Mouse (Mus musculus): ENCODE measurements around the gene Lrmp. TPM values are rescaled to one million over a fixed set of nuclear protein-coding genes. Genes with fewer than 3 reads are reported as not detected.
"Not testable (repeated sequence)": the region's sequence is repeated elsewhere in the genome, so short reads cannot be mapped to it uniquely, and the experiment has no call there.

The Lrmp gene
- 1 to 10 TPM; 3.9 to 5.8 TPM for total RNA-seq (2021)

- no peak for DNase-seq (ENCODE audit: extremely low spot score in 1 of 2, low spot score in 1 of 2)
Measured at GRCm38 (mm10) chr6:145115476-145116097, at the start of gene Lrmp. Lrmp (plus strand) TSS chr6:145115653.

DNA sequence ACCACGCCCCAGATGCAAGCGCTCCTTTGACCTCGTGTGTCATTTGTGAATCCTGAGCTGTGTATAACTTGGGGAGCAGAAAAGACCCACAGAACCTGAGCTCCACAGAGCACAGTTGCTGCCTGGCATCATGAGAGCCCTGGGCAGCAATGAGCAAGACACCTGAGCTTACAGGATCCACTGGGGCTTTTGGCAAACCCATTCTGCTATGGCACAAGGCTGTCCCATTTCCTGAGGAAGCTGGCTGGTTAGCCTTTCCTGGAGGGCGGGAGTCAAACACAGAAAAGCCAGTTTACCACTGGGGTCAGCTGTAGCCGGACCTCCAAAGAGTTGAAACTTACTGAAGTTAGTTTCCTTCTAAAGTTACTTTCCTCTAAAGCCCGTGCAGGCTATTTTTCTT, 49.0 kb upstream of the Lrmp start:
- no peak for DNase-seq (ENCODE audit: extremely low spot score in 1 of 2, low spot score in 1 of 2)

- no peak for DNase-seq (ENCODE audit: extremely low spot score in 1 of 2, low spot score in 1 of 2)
Measured at GRCm38 (mm10) chr6:145067679-145068078, 47.8 kb upstream of the Lrmp start.

DNA sequence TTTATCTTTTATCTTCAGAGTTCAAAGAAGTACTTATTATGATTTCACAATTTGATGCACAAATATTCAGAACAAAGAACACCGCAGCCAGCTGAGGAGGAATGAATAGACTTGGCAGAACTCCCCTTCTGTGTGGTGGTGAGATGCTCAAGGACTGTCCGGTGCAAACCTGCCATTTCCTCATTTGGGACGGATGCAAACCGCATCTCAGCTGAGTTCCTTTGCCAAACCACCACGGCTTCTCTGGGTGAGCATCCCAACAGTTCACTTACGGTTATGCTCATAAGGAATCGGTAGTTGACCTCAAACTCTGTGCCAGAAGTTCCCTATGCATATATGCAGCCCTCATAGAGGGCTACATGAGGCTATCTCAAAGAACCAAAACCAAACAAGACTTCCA, 46.1 kb upstream of the Lrmp start:
- DNase-seq (ENCODE audit: extremely low spot score in 1 of 2, low spot score in 1 of 2) = no peak

- no peak for DNase-seq (ENCODE audit: extremely low spot score in 1 of 2, low spot score in 1 of 2)
Measured at GRCm38 (mm10) chr6:145069921-145070320, 45.5 kb upstream of the Lrmp start.

DNA sequence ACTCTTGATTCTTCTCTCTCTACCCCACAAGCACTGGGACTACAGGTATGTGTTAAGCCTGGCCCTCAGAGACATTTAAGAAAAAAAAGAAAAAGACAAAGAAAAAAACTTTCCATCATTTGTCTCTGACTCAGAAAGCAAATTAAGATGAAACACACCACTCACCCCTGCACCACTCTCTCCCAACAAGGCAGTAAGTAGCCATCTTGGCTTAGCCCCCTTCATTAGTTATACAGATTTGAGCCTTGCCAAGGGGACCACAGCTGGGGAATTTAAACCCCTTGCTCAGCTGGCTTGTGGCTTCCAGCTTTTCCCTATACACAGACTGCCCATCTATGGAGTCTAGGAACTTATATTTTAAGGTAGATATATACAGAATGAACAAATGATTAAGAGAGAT, 41.0 kb upstream of the Lrmp start:
- DNase-seq (ENCODE audit: extremely low spot score in 1 of 2, low spot score in 1 of 2) = no peak

DNA sequence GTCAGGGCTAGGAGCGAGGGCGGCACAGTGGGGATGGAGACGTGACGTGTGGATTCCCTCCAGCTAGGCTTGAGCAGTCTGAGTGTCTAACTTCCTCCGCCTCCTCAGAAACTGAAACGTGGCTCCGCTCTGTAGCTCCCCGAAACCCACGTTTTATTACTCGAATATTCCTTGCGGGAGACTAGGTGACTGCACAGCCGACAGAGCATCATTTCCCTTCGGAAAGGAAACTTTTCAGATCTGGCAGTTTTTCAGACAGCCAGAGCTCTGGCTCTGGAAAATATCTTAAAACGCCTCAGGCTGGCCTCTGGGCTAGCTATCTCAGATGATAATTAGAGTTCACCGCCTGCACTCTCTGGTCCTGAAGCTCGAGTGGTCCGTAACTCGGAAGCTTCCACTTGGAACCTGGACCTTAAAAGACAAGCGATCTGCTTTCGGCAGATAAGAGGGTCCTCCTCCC, 40.3 kb upstream of the Lrmp start:
- peak in 1 of 2 experiments; percentile 12 for DNase-seq (ENCODE audit: extremely low spot score in 1 of 2, low spot score in 1 of 2)

GRCm38 (mm10) chr6:145075548-145076224, 39.8 kb upstream of the Lrmp start, which contains the start of gene Bcat1:
Bcat1 (minus strand) TSS chr6:145076184.
- DNase-seq (ENCODE audit: extremely low spot score in 1 of 2, low spot score in 1 of 2) = peak; percentile 16 to 19

- DNase-seq (ENCODE audit: extremely low spot score in 1 of 2, low spot score in 1 of 2) = no peak
Measured at GRCm38 (mm10) chr6:145076286-145076685, 39.2 kb upstream of the Lrmp start.

DNA sequence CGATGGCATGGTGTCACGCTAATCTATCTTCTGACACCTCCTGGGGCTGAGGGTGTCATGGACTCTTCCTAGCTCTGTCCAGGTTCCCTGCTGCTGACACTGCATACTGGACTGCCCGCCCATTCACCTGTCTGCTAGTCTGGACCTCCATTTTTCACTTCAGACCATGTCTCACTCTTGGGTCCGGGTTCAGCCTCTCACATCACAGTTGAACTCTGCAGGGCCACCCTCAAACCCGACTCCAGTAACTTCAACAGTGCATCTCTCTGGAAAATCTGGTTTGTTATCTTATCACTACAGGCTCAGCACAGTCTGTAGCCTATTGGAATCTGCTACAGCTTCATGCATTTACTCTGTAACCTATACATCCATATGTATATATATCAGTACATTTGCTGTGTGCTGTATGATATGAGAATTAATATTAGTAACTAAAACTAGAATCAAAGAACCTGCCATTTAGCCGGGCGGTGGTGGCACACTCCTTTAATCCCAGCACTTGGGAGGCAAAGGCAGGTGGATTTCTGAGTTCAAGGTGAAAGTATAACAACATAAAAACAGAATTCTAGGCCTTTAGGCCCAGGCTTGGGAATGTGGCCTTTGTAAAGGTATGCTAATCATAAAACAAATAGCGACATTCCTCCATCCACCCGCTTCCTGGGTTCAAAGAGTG, 36.2 kb upstream of the Lrmp start:
- no peak for DNase-seq (ENCODE audit: extremely low spot score in 1 of 2, low spot score in 1 of 2)

- no peak for DNase-seq (ENCODE audit: extremely low spot score in 1 of 2, low spot score in 1 of 2)
Measured at GRCm38 (mm10) chr6:145081721-145082120, 33.7 kb upstream of the Lrmp start.

GRCm38 (mm10) chr6:145084343-145085117, 30.9 kb upstream of the Lrmp start:
- DNase-seq (ENCODE audit: extremely low spot score in 1 of 2, low spot score in 1 of 2) = no peak

DNA sequence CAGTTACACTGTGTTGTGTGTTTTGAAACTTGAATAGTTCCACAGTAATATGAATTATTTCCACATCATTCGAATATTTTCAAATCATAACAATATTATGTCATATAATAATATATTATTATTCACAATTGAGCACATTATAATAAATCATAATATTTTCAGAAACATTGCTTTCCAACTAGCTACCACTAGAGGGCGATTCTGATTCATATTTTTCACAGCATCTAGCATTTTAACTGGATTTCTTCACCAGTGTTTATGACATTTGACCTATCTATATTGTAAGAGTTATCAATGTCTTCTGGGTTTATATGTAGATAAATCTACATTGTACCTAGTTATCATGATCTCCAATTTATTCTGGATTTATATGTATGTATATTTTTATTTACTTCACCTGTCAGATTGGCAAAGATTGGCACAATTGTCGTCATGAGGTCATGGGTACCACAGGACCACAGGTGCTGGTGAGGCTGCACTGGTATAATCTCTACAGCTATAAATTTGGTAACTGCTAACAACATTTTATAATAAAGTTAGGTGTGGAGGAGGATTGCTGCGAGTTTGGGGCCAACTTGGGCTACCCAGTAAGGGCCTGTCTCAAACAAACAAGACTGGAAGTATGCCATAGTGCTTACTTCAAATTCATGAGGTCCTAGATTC, 26.9 kb upstream of the Lrmp start:
- DNase-seq (ENCODE audit: extremely low spot score in 1 of 2, low spot score in 1 of 2) = no peak

- no peak for DNase-seq (ENCODE audit: extremely low spot score in 1 of 2, low spot score in 1 of 2)
Measured at GRCm38 (mm10) chr6:145089373-145089772, 26.1 kb upstream of the Lrmp start.

DNA sequence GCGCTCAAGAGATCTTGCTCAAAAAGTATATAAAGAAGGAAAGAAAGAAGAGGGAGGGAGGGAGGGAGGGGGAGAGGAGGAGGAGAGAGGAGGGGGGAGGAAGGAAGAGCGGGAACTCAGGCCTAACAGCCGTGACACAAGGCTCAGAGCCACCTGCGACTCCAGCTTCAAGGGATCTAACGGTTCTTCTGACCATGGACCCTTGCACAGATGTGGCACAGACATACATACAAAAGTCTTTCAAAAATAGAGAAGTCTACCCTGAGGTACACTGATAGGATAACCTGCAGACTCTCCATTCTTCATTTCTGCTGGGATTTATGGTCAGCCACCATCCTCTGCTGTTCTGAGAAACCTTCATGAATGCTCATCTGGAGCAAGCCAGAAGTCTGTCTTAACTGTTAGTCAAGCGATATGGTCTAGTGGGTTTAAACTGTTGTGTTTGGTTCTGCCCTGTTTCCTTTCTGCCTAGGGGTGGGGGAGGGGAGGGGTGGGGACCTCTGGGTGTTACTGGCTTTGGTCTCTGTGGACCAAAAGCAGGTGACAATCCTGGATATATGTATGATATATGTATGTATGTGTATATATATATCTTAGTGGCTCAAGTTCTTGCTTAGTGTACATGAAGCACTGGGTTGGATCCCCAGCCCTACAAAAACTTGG, 25.1 kb upstream of the Lrmp start:
- no peak for DNase-seq (ENCODE audit: extremely low spot score in 1 of 2, low spot score in 1 of 2)

DNA sequence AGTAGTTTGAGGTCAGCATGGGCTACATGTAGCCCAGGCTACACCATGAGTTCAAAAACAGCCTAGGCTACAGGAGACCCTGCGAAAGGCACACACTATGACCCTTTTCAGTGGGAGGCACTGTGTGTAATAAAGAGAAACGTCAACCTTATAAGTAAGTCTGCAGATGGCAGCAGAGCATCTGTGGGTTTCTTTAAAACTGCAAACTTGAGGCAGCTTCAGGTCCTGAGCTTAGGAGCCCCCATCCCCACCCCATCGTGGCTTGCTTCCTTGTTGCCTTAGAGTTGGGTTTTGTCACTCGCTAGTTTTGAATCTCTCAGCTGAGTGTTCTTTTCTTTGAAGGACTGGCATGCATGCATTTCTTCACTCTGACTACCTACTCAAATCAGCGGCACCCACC, 24.5 kb upstream of the Lrmp start:
- DNase-seq (ENCODE audit: extremely low spot score in 1 of 2, low spot score in 1 of 2) = no peak

DNA sequence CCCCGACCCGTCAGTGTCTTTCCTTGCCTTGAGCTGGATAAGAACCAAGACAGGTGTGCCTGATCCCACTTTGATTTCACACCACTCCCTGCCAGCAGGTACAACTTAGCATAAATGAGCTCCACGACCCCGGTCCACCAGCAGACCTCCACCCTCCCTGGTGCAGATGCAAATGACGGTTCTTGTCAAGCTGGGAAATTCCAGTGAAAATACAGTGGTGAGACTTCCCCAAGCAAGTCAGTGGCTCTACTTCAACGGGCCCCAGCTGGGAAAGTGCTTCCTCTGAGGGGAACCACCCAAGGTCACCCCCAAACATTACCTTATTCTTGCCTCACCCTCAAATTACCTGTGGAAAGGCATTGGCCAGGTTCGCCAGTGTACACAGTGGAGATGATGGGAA, 23.5 kb upstream of the Lrmp start:
- no peak for DNase-seq (ENCODE audit: extremely low spot score in 1 of 2, low spot score in 1 of 2)

- not testable (repeated sequence) for DNase-seq (ENCODE audit: extremely low spot score in 1 of 2, low spot score in 1 of 2)
Measured at GRCm38 (mm10) chr6:145093038-145093622, 22.3 kb upstream of the Lrmp start.

DNA sequence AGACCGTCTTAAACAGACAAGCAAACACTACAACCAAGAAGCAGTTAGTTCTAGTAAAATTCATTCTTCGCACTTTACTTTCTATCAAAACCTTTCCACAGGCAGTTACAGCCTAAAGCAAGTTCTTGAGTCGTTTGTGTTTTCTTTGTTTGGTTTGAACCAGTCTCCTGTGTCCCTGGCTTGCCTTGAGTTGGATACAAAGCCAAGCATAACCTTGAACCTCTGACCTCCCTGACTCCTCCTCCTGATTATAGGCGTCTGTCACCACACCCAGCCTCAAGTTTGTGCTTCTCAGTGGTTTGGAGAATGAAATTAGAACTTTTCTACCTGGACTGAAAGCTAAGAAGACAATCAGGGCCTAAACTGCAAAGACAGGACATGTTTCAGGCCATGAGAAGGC, 21.0 kb upstream of the Lrmp start:
- no peak for DNase-seq (ENCODE audit: extremely low spot score in 1 of 2, low spot score in 1 of 2)
